Mouse (Mus musculus): Measurements from ENCODE around the gene Rdh7. TPM values are rescaled to one million over a fixed set of nuclear protein-coding genes. Genes with fewer than 3 reads are reported as not detected.
A peak's percentile ranks its signal among the peaks of the same experiment; 100 is the strongest.
"Not testable (repeated sequence)": the region's sequence is repeated elsewhere in the genome, so short reads cannot be mapped to it uniquely, and the experiment has no call there.

The Rdh7 gene
- not detected for total RNA-seq (2021)

GRCm38 (mm10) chr10:127888605-127889004, at the start of gene Rdh7:
Rdh7 (minus strand) TSS chr10:127888817.
- intact Hi-C loops (cut with DNase I) = no loop called here
- DNase-seq (ENCODE audit: extremely low spot score in 1 of 2, low spot score in 2 of 2) = no peak

- intact Hi-C loops (cut with DNase I) = loop anchor here (5.0 kb wide), 2 partner anchors 190 to 260 kb away; no protein-coding TSS in a partner anchor
- DNase-seq (ENCODE audit: extremely low spot score in 1 of 2, low spot score in 2 of 2) = peak; percentile 57 to 71
Measured at GRCm38 (mm10) chr10:127937428-127938010, 48.9 kb upstream of the Rdh7 start.

- no peak for DNase-seq (ENCODE audit: extremely low spot score in 1 of 2, low spot score in 2 of 2)
- intact Hi-C loops (cut with DNase I) = loop anchor here (5.0 kb wide), 2 partner anchors 190 to 260 kb away; no protein-coding TSS in a partner anchor
Measured at GRCm38 (mm10) chr10:127936747-127937409, 48.3 kb upstream of the Rdh7 start.

GRCm38 (mm10) chr10:127936271-127936670, 47.7 kb upstream of the Rdh7 start:
- no peak for DNase-seq (ENCODE audit: extremely low spot score in 1 of 2, low spot score in 2 of 2)
- intact Hi-C loops (cut with DNase I) = loop anchor here (5.0 kb wide), 2 partner anchors 189 to 259 kb away; no protein-coding TSS in a partner anchor

- peak in 1 of 2 experiments; percentile 82 for DNase-seq (ENCODE audit: extremely low spot score in 1 of 2, low spot score in 2 of 2)
- intact Hi-C loops (cut with DNase I) = no loop called here
Measured at GRCm38 (mm10) chr10:127932290-127932926, 43.8 kb upstream of the Rdh7 start.

- intact Hi-C loops (cut with DNase I) = no loop called here
Measured at GRCm38 (mm10) chr10:127927737-127928136, 39.1 kb upstream of the Rdh7 start.

GRCm38 (mm10) chr10:127924597-127925378, 36.2 kb upstream of the Rdh7 start:
- DNase-seq (ENCODE audit: extremely low spot score in 1 of 2, low spot score in 2 of 2) = no peak
- intact Hi-C loops (cut with DNase I) = no loop called here

More at GRCm38 (mm10) chr10:127927737-127928136, 39.1 kb upstream of the Rdh7 start:
- no peak for DNase-seq (ENCODE audit: extremely low spot score in 1 of 2, low spot score in 2 of 2)

GRCm38 (mm10) chr10:127923024-127923423, 34.4 kb upstream of the Rdh7 start:
- DNase-seq (ENCODE audit: extremely low spot score in 1 of 2, low spot score in 2 of 2) = no peak
- intact Hi-C loops (cut with DNase I) = no loop called here

GRCm38 (mm10) chr10:127922241-127922640, 33.6 kb upstream of the Rdh7 start:
- DNase-seq (ENCODE audit: extremely low spot score in 1 of 2, low spot score in 2 of 2) = no peak
- intact Hi-C loops (cut with DNase I) = no loop called here

- intact Hi-C loops (cut with DNase I) = loop anchor here (5.0 kb wide), 1 partner anchor 40 kb away; no protein-coding TSS in a partner anchor
- DNase-seq (ENCODE audit: extremely low spot score in 1 of 2, low spot score in 2 of 2) = no peak
Measured at GRCm38 (mm10) chr10:127917651-127918050, 29.0 kb upstream of the Rdh7 start.

GRCm38 (mm10) chr10:127917183-127917582, 28.6 kb upstream of the Rdh7 start:
- intact Hi-C loops (cut with DNase I) = loop anchor here (5.0 kb wide), 1 partner anchor 40 kb away; no protein-coding TSS in a partner anchor

GRCm38 (mm10) chr10:127915578-127915977, 27.0 kb upstream of the Rdh7 start:
- intact Hi-C loops (cut with DNase I) = loop anchor here (5.0 kb wide), 1 partner anchor 38 kb away; no protein-coding TSS in a partner anchor
- DNase-seq (ENCODE audit: extremely low spot score in 1 of 2, low spot score in 2 of 2) = no peak

More at GRCm38 (mm10) chr10:127917183-127917582, 28.6 kb upstream of the Rdh7 start:
- DNase-seq (ENCODE audit: extremely low spot score in 1 of 2, low spot score in 2 of 2) = not testable (repeated sequence)

- intact Hi-C loops (cut with DNase I) = no loop called here
- DNase-seq (ENCODE audit: extremely low spot score in 1 of 2, low spot score in 2 of 2) = no peak
Measured at GRCm38 (mm10) chr10:127907386-127907951, 18.9 kb upstream of the Rdh7 start.

GRCm38 (mm10) chr10:127906138-127906537, 17.5 kb upstream of the Rdh7 start:
- no peak for DNase-seq (ENCODE audit: extremely low spot score in 1 of 2, low spot score in 2 of 2)
- intact Hi-C loops (cut with DNase I) = no loop called here

- intact Hi-C loops (cut with DNase I) = no loop called here
- DNase-seq (ENCODE audit: extremely low spot score in 1 of 2, low spot score in 2 of 2) = peak; percentile 16 to 61
Measured at GRCm38 (mm10) chr10:127904718-127905446, 16.3 kb upstream of the Rdh7 start.

- intact Hi-C loops (cut with DNase I) = no loop called here
- DNase-seq (ENCODE audit: extremely low spot score in 1 of 2, low spot score in 2 of 2) = no peak
Measured at GRCm38 (mm10) chr10:127903116-127903515, 14.5 kb upstream of the Rdh7 start.

GRCm38 (mm10) chr10:127901751-127902150, 13.1 kb upstream of the Rdh7 start:
- intact Hi-C loops (cut with DNase I) = no loop called here
- DNase-seq (ENCODE audit: extremely low spot score in 1 of 2, low spot score in 2 of 2) = no peak

GRCm38 (mm10) chr10:127899783-127900182, 11.2 kb upstream of the Rdh7 start:
- intact Hi-C loops (cut with DNase I) = no loop called here
- DNase-seq (ENCODE audit: extremely low spot score in 1 of 2, low spot score in 2 of 2) = no peak
